Mouse (Mus musculus) macrophage (primary cell): Measurements from ENCODE around the gene Irf2bp1. TPM values are rescaled to one million over a fixed set of nuclear protein-coding genes. Genes with fewer than 3 reads are reported as not detected.

Source experiments
- H3K27ac ChIP-seq: fragments of 350-480 bp; formaldehyde crosslinking; 2 replicates; pipeline ENCODE4 v1.9.0; 2021
- H3K36me3 ChIP-seq: fragments of 350-480 bp; formaldehyde crosslinking; 2 replicates; pipeline ENCODE4 v1.9.0; 2021; ENCODE audit errors: inconsistent target
- H3K4me3 ChIP-seq: fragments of 350-480 bp; formaldehyde crosslinking; 2 replicates; pipeline ENCODE4 v1.9.0; 2021; ENCODE audit errors: inconsistent target
- H3K79me2 ChIP-seq: fragments of 350-480 bp; formaldehyde crosslinking; 2 replicates; pipeline ENCODE4 v1.9.0; 2021; ENCODE audit errors: inconsistent target
- WGBS: methylation state at CpG from one replicate; pipeline ENCODE4 v1.1.7; 2026; ENCODE audit warnings: inconsistent platforms; ENCODE audit not compliant: missing documents; 5-methylcytosine and 5-hydroxymethylcytosine counted together
- polyA plus RNA-seq: library from polyadenylated mRNA; stranded (reverse); fragments of 250-400 nt; gene quantifications from 3 replicates; pipeline ENCODE4 v1.2.4, GENCODE M21; 2018; ENCODE audit warnings: inconsistent platforms

Irf2bp1 gene
- polyA plus RNA-seq, 1 experiment from 2014 or later = 7.1 TPM

- Histone ChIP-seq H3K79me2 (peaks cover 32% of the 10 kb centered on the region), H3K36me3 (peaks cover 47% of the 10 kb centered on the region), H3K4me3 (no peak overlapping the region), H3K27ac (no peak overlapping the region)
- WGBS = 76% methylated on average over 6 of the region's 6 CpGs
Observed at GRCm38 (mm10) chr7:19029084-19029653, 25.3 kb downstream of the Irf2bp1 start.

- peaks cover 10% of the 10 kb centered on the region for H3K79me2 ChIP-seq
- 97% methylated on average over 4 of the region's 4 CpGs for WGBS
- no peak overlapping the region for H3K4me3 ChIP-seq
- peaks cover 71% of the 10 kb centered on the region for H3K36me3 ChIP-seq
- no peak overlapping the region for H3K27ac ChIP-seq
Observed at GRCm38 (mm10) chr7:19031641-19032040, 27.8 kb downstream of the Irf2bp1 start.

GRCm38 (mm10) chr7:19044616-19045015, 40.8 kb downstream of the Irf2bp1 start:
- Histone ChIP-seq H3K4me3 (no peak overlapping the region), H3K27ac (no peak overlapping the region)
- 97% methylated on average over 6 of the region's 6 CpGs for WGBS

GRCm38 (mm10) chr7:19046286-19047069, 42.6 kb downstream of the Irf2bp1 start:
- Histone ChIP-seq H3K79me2 (no peaks in the 10 kb centered on the region), H3K4me3 (no peak overlapping the region), H3K27ac (no peak overlapping the region), H3K36me3 (peaks cover 96% of the 10 kb centered on the region)
- whole genome bisulfite sequencing = 94% methylated on average over 11 of the region's 11 CpGs

More at GRCm38 (mm10) chr7:19044616-19045015, 40.8 kb downstream of the Irf2bp1 start:
- Histone ChIP-seq H3K36me3 (peaks cover 96% of the 10 kb centered on the region), H3K79me2 (no peaks in the 10 kb centered on the region)

- H3K79me2 ChIP-seq = no peaks in the 10 kb centered on the region
- 74% methylated on average over 14 of the region's 14 CpGs for WGBS
- no peak overlapping the region for H3K4me3 ChIP-seq
- no peak overlapping the region for H3K27ac ChIP-seq
- peaks cover 90% of the 10 kb centered on the region for H3K36me3 ChIP-seq
Observed at GRCm38 (mm10) chr7:19048006-19048527, 44.2 kb downstream of the Irf2bp1 start.

GRCm38 (mm10) chr7:19049252-19049651, 45.4 kb downstream of the Irf2bp1 start:
- Histone ChIP-seq H3K4me3 (no peak overlapping the region), H3K36me3 (peaks cover 81% of the 10 kb centered on the region), H3K79me2 (no peaks in the 10 kb centered on the region), H3K27ac (no peak overlapping the region)
- 87% methylated on average over 4 of the region's 5 CpGs for WGBS

GRCm38 (mm10) chr7:19050172-19050571, 46.3 kb downstream of the Irf2bp1 start:
- no peak overlapping the region for H3K4me3 ChIP-seq
- peaks cover 72% of the 10 kb centered on the region for H3K36me3 ChIP-seq
- H3K27ac ChIP-seq = no peak overlapping the region
- no peaks in the 10 kb centered on the region for H3K79me2 ChIP-seq
- 83% methylated on average over 7 of the region's 8 CpGs for WGBS

- Histone ChIP-seq H3K36me3 (peaks cover 62% of the 10 kb centered on the region), H3K27ac (no peak overlapping the region), H3K4me3 (no peak overlapping the region), H3K79me2 (no peaks in the 10 kb centered on the region)
- 86% methylated on average over 4 of the region's 4 CpGs for WGBS
Observed at GRCm38 (mm10) chr7:19051161-19051560, 47.3 kb downstream of the Irf2bp1 start.

- no peak overlapping the region for H3K4me3 ChIP-seq
- no peak overlapping the region for H3K27ac ChIP-seq
- H3K79me2 ChIP-seq = no peaks in the 10 kb centered on the region
- peaks cover 48% of the 10 kb centered on the region for H3K36me3 ChIP-seq
- WGBS = 93% methylated on average over 15 of the region's 15 CpGs
Observed at GRCm38 (mm10) chr7:19052345-19053135, 48.7 kb downstream of the Irf2bp1 start.

GRCm38 (mm10) chr7:19053136-19053532, 49.3 kb downstream of the Irf2bp1 start:
- H3K36me3 ChIP-seq = peaks cover 42% of the 10 kb centered on the region
- no peak overlapping the region for H3K4me3 ChIP-seq
- WGBS = 97% methylated on average over 7 of the region's 7 CpGs
- no peaks in the 10 kb centered on the region for H3K79me2 ChIP-seq
- no peak overlapping the region for H3K27ac ChIP-seq

- Histone ChIP-seq H3K27ac (no peak within 1 kb of the TSS), H3K36me3 (peaks cover 33% of the 10 kb centered on the region), H3K4me3 (no peak within 1 kb of the TSS), H3K79me2 (no peaks in the 10 kb centered on the region)
- WGBS = 84% methylated on average over 33 of the region's 33 CpGs
Observed at GRCm38 (mm10) chr7:19054047-19054776, 50.4 kb downstream of the Irf2bp1 start, which contains the start of gene Rsph6a. TSS of gene Rsph6a (plus strand) at chr7:19054690.

GRCm38 (mm10) chr7:19054777-19055076, 50.9 kb downstream of the Irf2bp1 start:
- H3K36me3 ChIP-seq = peaks cover 27% of the 10 kb centered on the region
- 90% methylated on average over 9 of the region's 9 CpGs for WGBS

GRCm38 (mm10) chr7:19055108-19055507, 51.3 kb downstream of the Irf2bp1 start:
- Histone ChIP-seq H3K27ac (no peak overlapping the region), H3K4me3 (no peak overlapping the region), H3K79me2 (no peaks in the 10 kb centered on the region), H3K36me3 (peaks cover 24% of the 10 kb centered on the region)
- 95% methylated on average over 8 of the region's 8 CpGs for WGBS

More at GRCm38 (mm10) chr7:19054777-19055076, 50.9 kb downstream of the Irf2bp1 start:
- no peaks in the 10 kb centered on the region for H3K79me2 ChIP-seq
- H3K4me3 ChIP-seq = no peak overlapping the region
- H3K27ac ChIP-seq = no peak overlapping the region
